Mouse (Mus musculus): ENCODE data around the gene 3110040M04Rik. TPM values are rescaled to one million over a fixed set of nuclear protein-coding genes. Genes with fewer than 3 reads are reported as not detected.
"Not testable (repeated sequence)": the region's sequence is repeated elsewhere in the genome, so short reads cannot be mapped to it uniquely, and the experiment has no call there.

3110040M04Rik gene
- polyA plus RNA-seq (2012; rRNA removed): 0.85 TPM in 1 of 2 replicates, not detected in the other

GRCm38 (mm10) chr1:151203818-151204217 is at the start of gene 3110040M04Rik:
Gene 3110040M04Rik (plus strand): TSS chr1:151204121.
- not testable (repeated sequence) for DNase-seq (ENCODE audit: low read depth)

GRCm38 (mm10) chr1:151154131-151154530 is 49.8 kb upstream of the 3110040M04Rik start:
- not testable (repeated sequence) for DNase-seq (ENCODE audit: low read depth)

DNA sequence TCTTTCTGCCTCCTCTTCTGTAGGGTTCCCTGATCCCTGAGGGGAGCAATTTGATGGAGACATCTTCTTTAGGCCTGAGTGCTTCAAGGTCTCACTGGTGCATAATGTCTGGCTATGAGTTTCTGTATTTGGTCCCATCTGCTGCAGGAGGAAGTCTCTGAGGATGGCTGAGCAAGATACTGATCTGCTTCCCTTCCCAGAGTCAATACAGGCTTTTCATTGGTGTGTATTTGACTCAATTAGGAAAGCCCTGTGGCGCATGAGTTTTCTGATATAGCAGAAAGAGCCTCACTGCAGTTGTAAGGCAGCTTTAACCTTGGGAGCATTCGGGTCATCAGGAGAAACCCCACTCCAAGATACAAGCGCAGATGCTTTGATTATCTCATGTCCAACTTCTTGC is 47.8 kb upstream of the 3110040M04Rik start:
- no peak for DNase-seq (ENCODE audit: low read depth)

DNA sequence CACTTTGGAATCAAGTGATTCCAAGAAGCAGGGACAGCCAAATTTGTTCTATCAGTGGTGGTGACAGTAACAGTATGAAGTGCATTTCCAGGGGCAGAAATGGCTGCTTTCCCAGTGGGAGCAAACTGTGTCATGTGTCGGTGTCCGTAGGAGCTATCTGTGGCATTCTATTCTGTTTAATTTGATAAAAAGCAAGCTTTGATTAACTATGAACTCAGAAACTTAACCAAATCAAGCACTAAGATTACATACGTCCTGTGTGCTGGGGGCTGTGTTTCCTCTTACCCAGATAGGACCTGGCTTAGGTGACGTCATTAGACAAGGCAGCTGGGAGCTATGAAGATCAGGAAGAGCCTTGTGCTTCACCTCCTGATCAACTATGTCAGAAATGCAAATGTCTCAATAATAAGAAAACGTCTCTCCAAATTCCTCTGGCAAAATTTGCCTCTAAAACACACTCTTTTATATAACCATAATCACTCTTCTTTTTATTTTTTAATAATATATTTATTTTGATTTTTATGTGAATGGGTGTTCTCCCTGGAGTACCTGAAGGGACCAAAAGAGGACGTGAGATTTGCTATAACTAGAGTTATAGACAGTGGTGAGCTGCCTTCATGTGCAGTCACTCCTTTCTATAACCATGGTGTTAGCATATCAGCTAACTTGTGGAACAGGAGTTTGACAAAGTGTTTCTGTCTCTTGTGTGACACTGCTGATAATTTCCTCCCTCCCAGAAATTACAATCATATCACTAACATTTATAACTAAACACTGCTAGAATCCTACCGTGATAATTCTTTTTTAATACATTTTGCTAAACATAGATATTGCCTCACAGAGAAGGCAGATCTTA is 46.9 kb upstream of the 3110040M04Rik start:
- no peak for DNase-seq (ENCODE audit: low read depth)

DNA sequence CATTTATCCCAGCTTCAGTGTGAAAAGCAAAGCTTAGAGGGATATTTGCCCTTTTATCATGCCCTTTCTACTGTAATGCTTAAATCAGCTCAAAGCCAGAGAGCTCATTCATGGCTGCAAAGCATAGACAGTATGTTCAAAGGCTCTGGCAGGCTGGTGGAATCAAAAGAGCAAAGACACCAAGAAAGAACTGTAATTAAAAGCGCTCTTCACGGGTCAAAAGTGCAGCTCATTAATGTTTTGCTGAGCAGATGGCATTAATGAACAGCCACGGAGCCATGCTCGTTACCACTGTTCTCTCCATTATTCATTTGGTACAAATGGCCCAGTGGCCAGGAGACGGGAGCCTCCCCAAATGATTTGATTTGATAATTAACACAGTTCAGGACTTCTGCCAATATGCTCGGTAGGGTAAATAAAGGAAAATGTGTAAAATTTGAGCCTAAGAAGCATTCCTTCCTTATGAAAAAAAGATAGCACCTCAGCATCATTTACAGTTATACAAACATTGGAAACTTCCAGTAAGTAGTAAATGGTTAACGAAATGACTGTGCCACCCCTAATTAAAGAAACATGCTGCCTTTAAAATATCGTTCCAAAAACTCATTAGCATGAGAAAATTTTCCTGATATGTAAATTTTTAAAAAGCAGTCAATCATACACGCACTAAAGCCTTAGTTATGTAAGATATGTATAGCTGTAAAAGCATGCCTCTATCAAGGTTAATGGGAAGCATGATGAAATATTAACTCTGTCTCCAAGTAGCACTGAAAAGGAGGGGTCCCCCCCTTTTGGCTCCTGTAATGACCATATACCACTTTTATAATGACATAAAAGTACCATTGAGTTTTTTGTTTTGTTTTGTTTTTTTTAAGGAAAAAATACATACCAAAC is 45.7 kb upstream of the 3110040M04Rik start:
- DNase-seq (ENCODE audit: low read depth): no peak

GRCm38 (mm10) chr1:151158857-151159510 is 44.9 kb upstream of the 3110040M04Rik start:
- DNase-seq (ENCODE audit: low read depth): no peak

DNA sequence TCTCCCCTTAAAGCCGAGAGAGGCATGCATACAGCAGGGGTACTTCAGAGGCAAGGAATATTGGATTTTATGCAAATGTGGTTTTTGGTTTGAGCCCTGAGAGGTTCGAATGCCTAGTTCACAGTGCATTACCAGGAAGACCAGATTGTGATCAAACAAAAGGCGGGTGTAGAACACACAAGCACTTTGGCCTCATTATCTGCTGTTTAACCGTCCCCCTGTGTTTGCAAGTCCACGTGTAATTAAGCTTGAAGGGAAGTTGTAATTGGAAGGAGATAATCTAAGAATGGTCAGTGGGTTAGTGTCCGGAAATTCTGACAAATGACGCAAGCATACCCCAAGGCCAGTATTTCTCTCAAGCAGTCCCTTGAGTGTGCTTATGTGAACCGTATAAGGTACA is 37.9 kb upstream of the 3110040M04Rik start:
- no peak for DNase-seq (ENCODE audit: low read depth)

GRCm38 (mm10) chr1:151167297-151168047 is 36.4 kb upstream of the 3110040M04Rik start:
- DNase-seq (ENCODE audit: low read depth): no peak

DNA sequence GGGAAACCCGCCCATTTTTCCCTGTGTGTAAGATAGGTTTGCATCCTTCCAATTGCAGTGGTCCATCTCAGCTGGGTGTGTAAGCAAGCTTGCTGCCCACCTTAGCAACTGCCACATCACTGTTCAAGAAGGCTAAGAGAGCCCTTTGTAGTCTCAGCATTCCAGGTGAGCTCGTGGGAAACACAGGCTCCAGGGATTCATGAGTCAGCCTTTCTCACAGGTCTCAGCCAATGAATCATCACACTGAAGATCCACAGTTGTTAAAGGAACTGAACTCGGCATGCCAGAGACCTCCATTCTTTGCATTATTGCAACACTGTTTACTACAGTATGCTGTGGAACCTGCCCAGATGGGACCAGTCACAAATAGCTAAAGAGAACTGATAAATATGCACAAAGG is 35.3 kb upstream of the 3110040M04Rik start:
- DNase-seq (ENCODE audit: low read depth): no peak

DNA sequence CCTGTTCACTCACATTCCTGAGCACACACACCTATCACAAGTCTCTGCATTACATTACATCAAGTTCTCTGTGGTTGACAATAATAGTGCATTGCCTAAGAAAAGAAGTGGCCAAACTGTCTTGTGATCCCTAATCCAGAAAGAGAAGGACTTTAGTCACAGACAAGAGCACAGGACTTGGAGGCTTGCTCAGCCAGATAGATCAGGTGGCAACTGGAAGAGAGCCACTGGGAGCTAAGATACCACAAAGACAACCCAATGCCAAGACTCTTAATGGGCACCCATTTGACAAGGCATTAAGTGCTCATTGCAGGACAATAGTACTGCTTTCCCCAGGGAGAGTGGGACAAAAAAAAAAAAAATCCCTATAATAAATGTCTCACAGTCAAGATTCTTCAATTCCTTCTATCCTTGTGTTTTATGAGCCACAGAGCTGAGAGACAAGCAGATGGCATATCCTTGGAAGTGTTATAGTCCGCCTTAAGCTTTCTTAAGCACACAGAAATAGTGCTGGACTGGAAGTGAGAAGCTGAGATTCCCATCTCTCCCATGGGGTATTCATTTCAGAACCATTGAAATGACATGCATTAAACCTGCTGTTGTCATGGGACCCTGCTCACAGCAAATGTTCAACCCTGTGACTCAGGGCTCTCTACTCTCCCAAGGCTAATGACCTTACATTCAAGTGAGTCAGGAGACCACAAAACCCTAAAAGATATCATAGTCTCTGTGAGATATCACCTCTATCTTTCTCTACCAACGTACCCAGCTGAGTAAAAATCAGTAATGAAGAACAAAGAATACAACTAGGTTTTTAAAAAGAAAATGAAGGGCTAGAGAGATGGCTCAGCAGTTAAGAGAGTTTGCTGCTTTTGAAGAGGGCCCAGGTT is 32.1 kb upstream of the 3110040M04Rik start:
- peak; percentile 4 for DNase-seq (ENCODE audit: low read depth)

DNA sequence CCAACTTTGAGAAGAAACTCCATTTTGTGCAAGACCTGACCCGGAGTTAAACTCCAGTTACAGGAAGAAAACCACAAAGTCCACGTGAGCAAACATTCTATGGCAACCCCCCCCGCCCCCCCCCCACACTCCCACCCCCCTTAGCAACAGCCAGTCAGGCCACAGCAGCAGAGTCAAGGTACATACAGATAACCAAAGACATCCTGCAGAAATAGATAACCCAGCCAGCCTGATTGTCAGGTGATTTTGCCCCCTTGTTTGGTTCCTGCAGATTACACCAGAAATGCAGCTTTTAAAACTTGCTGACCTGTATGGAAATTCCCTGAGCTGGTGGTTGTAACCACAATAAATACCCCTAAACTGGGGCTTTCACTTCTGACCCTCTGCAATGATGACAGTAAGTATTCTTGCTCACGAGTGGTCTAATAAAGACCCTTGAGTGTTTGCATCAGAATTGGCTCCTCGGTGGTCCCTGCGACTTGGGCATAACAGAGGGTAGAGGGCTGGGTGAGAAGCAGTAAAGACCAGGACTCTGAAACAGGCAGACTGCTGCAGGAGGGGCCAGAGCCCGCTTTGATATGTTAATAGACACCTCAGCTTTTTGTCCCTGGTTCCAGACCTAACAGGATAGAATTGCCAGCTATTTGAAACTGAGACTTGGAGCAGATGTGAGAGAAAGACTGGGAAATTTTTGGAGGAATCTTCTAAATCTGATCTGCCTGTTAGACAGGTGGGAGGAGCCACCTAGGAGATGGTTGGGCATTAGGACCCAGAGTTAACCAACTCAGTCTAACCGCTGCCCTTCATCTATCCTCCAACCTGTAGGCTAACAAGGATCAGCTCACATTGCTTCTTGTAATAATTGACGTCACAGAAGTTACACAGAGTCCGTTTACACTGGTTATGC is 26.6 kb upstream of the 3110040M04Rik start:
- DNase-seq (ENCODE audit: low read depth): peak; percentile 62

DNA sequence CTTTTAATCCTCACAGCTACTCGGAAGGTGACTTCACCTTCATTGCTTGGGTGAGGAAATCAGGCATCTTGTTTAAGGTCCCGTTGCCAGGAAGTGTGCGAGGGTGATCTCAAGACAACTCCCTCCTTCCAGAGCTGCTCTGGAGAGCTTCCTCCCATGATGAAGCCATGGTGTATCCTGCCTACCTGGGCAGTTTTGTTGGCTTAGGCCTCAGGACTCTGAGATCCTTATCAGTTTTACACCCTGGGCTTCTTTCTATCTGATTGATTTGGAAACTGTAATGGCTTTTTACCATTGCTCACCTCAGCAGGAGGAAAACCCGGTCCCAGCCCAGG is 26.0 kb upstream of the 3110040M04Rik start:
- DNase-seq (ENCODE audit: low read depth): no peak

DNA sequence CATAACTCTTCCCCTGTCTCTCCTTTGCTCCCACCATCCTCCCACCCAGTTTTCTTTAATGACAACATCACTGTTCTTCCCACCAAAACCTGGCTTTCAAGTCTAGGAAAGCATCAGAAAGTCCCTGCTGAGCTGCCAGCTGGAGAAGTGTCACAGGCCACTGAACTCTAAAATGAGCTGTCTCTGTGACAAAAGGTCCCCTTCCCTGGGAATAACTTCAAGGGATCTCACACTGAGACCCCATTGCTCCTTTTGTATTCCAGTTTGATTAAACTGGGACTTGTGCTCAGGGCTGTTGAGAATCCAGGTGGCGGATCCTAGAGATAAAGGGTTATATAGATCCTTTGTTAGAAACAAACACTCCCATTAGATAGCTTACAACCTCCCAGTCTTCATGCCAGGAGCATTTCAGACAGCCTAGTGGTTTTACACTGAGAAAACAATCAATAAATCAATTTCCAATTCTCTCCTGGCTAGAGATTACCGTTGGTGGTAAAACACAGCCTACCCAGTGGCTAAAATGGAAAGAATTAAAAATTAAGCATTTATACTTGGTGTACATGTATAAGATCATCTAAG is 25.3 kb upstream of the 3110040M04Rik start:
- DNase-seq (ENCODE audit: low read depth): no peak

- DNase-seq (ENCODE audit: low read depth): no peak
These were observed 23.8 kb upstream of the 3110040M04Rik start for GRCm38 (mm10) chr1:151180167-151180566.

- not testable (repeated sequence) for DNase-seq (ENCODE audit: low read depth)
These were observed 21.7 kb upstream of the 3110040M04Rik start, which contains the start of gene Gm47985 for GRCm38 (mm10) chr1:151182266-151182665. Gene Gm47985 (plus strand): TSS chr1:151182537.

DNA sequence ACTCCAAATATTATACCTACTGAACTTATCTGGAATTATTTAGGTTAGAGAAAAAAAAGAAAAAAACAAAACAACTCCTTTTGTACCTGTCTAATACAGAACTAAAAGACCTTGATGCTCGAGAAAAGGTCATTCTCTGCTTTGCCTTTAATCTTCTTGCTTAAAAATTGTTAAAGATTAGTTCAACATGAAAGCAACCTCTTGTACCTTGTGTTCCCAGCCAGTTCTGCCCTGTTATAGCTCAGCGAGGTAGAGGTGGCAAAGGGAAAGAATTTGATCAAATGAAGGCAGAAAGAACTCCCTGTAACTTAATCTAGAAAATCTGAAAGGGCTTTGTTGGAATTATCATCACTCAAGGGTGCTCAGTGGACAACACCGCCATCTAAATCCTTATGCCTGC is 17.7 kb upstream of the 3110040M04Rik start:
- DNase-seq (ENCODE audit: low read depth): not testable (repeated sequence)

GRCm38 (mm10) chr1:151186879-151187424 is 17.0 kb upstream of the 3110040M04Rik start:
- DNase-seq (ENCODE audit: low read depth): not testable (repeated sequence)

GRCm38 (mm10) chr1:151188469-151188868 is 15.5 kb upstream of the 3110040M04Rik start:
- DNase-seq (ENCODE audit: low read depth): no peak
